Mouse (Mus musculus) heart, embryonic 14.5 days (tissue): ENCODE measurements around the gene Gm10762. TPM values are rescaled to one million over a fixed set of nuclear protein-coding genes. Genes with fewer than 3 reads are reported as not detected.
A peak's percentile ranks its signal among the peaks of the same experiment; 100 is the strongest.
"Not testable (repeated sequence)": the region's sequence is repeated elsewhere in the genome, so short reads cannot be mapped to it uniquely, and the experiment has no call there.

Experiments used
- ATAC-seq: fragments of 200-750 bp; cut with Nextera tagmentation; 2 replicates; pipeline ENCODE4 v1.8.0; 2017; ENCODE audit warnings: low read depth, moderate TSS enrichment; ENCODE audit not compliant: insufficient number of reproducible peaks, insufficient read depth, low FRiP score
- H3K27ac ChIP-seq, 2 experiments: fragments of 200-500 bp in 1 of 2; fragments of 300-500 bp in 1 of 2; sonication (generic) in 1 of 2; replicated peaks in 1 of 2; 2 replicates each; pipeline ENCODE4 v1.5.1; 2012 to 2014; ENCODE audit warnings: low read depth in 2 of 2, low read length in 2 of 2, control low read depth in 1 of 2, mild to moderate bottlenecking in 1 of 2, mixed read lengths in 1 of 2; ENCODE audit not compliant: control insufficient read depth in 1 of 2, insufficient read depth in 1 of 2
- H3K27me3 ChIP-seq: fragments of 300-500 bp; sonication (generic); 2 replicates; pipeline ENCODE4 v1.6.1; 2014; ENCODE audit warnings: mild to moderate bottlenecking, low read length, control low read depth; ENCODE audit not compliant: control insufficient read depth, insufficient read depth
- H3K36me3 ChIP-seq: fragments of 300-500 bp; sonication (generic); 2 replicates; pipeline ENCODE4 v1.6.1; 2014; ENCODE audit warnings: mild to moderate bottlenecking, control low read depth, low read length, mixed read lengths; ENCODE audit not compliant: control insufficient read depth, insufficient read depth
- H3K4me1 ChIP-seq, 2 experiments: fragments of 200-500 bp in 1 of 2; fragments of 300-500 bp in 1 of 2; sonication (generic) in 1 of 2; 2 replicates each; pipeline ENCODE4 v1.6.1; 2012 to 2014; ENCODE audit warnings: low read length in 2 of 2, control low read depth in 1 of 2, mixed read lengths in 1 of 2; ENCODE audit not compliant: control insufficient read depth in 2 of 2, insufficient read depth in 2 of 2
- H3K4me2 ChIP-seq: fragments of 300-500 bp; sonication (generic); 2 replicates; pipeline ENCODE4 v1.6.1; 2014; ENCODE audit warnings: mild to moderate bottlenecking, low read length
- H3K4me3 ChIP-seq, 2 experiments: fragments of 200-500 bp in 1 of 2; fragments of 300-500 bp in 1 of 2; sonication (generic) in 1 of 2; 2 replicates each; pipeline ENCODE4 v1.5.1; 2012 to 2014; ENCODE audit warnings: low read length in 2 of 2, mild to moderate bottlenecking in 2 of 2, control low read depth in 1 of 2, low read depth in 1 of 2, moderate library complexity in 1 of 2; ENCODE audit not compliant: control insufficient read depth in 1 of 2, insufficient read depth in 1 of 2
- H3K9ac ChIP-seq: fragments of 300-500 bp; sonication (generic); 2 replicates; pipeline ENCODE4 v1.6.1; 2014; ENCODE audit warnings: mild to moderate bottlenecking, low read length
- H3K9me3 ChIP-seq: fragments of 300-500 bp; sonication (generic); 2 replicates; pipeline ENCODE4 v1.6.1; 2016; ENCODE audit warnings: low read length, control low read depth; ENCODE audit not compliant: control insufficient read depth
- WGBS: fragments of 180-500 bp; shearing (Covaris S2); extraction: QIAGEN DNeasy Blood & Tissue Kit; methylation state at CpG from one replicate; pipeline ENCODE4 v1.1.7; 2014; 5-methylcytosine and 5-hydroxymethylcytosine counted together
- polyA plus RNA-seq: library from polyadenylated mRNA; unstranded; fragments of >200 nt; fragmentation: Nextera tagmentation; extraction: Ambion mirVana; gene quantifications from 2 replicates; pipeline ENCODE4 v1.2.1, GENCODE M21; 2014

The Gm10762 gene
- 12.2 and 12.7 TPM in 2 replicates for polyA plus RNA-seq

DNA sequence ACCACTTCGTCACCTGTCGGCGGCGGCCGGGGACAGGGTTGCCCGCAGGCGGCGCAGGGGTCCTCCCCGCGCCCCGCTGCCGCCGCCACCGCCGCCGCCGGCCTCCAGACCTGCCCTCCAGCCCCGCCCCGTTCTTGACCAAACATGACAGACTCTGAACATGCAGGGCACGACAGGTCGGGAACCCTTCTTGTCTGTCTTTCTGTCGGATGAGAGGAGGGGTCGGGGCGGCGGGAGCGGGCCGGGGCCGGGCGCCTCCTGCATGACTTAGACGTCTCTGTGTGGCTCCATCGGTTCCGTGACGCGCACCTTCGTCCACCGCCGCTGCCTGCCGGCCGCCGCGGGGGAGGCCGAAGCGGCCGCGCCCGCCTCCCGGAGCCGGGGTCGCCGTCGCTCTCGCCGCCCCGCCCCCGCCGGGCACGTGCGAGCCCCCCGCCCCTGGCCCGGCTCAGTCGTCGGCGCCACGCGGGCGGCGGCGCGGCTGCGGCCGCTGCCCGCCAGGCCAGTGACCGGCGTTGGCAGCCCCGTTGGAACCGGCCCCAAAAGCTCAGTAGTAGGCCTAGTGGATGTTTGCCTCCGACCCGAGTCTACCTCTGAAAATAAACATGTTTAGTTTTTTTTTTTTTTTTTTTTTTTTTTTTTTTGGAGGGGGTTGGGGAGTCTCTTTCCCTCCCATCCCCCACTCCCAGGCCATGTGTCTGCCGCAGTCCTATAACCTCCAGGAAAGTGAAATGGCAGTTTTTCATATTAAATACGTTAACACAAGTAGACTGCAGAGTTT lies at the start of gene Gm10762:
Gene Gm10762 (minus strand): TSS at position 65 of the 781 bp plus-strand sequence.
- peak within 1 kb of the TSS; percentile 100 for H3K9ac ChIP-seq
- WGBS, result under 1% methylated on average over 80 of the region's 80 CpGs
- H3K9me3 ChIP-seq, result no peaks in the 10 kb centered on the region
- H3K36me3 ChIP-seq, result no peaks in the 10 kb centered on the region
- H3K4me1 ChIP-seq, result peaks cover 2 to 10% of the 10 kb centered on the region in 2 experiments; a peak in 3 of 4 replicates
- peak; percentile 79 for ATAC-seq
- peak within 1 kb of the TSS; percentile 68 for H3K4me2 ChIP-seq
- H3K27ac ChIP-seq, result peak within 1 kb of the TSS; percentile 98 to 100
- H3K27me3 ChIP-seq, result no peaks in the 10 kb centered on the region
- H3K4me3 ChIP-seq, result peak within 1 kb of the TSS; percentile 68 to 94

DNA sequence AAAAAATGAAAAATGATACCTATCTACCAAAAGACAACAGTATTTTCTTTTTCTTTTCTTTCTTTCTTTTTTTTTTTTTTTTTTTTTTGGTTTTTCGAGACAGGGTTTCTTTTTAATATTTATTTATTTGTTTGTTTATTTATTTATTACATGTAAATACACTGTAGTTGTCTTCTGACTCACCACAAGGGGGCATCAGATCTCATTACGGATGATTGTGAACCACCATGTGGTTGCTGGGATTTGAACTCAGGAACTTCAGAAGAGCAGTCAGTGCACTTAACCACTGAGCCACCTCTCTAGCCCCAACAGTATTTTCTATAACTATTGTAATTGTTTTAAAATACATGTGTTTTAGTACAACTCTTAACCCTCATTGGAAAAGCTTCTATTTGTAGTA lies 41.3 kb upstream of the Gm10762 start:
- not testable (repeated sequence) for H3K4me2 ChIP-seq, H3K27me3 ChIP-seq, H3K9ac ChIP-seq, H3K9me3 ChIP-seq, H3K4me3 ChIP-seq, H3K27ac ChIP-seq, ATAC-seq, H3K36me3 ChIP-seq, H3K4me1 ChIP-seq
- 67% methylated on average over 2 of the region's 2 CpGs for WGBS

DNA sequence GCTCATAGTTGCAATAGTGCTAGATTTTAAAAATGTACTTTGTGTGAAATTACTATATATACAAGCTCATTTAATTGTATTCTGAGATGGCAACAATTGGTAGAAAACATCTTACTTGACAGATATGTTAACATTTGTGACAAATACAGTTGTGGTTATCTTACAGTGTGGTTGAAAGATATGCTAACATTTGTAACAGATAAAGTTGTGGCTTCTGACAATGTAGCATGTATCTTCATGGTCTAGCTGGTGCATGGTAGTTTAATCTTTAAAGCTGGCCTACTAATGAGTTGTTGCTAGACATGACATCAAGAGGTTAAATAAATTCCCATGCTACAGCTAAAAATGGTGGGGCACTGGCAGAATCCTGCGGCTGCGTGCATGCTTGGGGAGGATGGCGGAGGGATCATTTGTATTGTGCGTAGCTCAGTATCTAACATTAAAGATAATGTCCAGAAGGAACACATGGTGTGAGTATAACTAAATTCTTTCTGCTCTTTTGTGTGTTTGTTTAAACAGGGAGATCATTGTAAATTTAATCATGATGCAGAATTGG lies 38.7 kb upstream of the Gm10762 start:
- no peak overlapping the region for H3K4me2 ChIP-seq
- H3K27me3 ChIP-seq, result no peaks in the 10 kb centered on the region
- no peaks in the 10 kb centered on the region for H3K9me3 ChIP-seq
- ATAC-seq, result no peak
- no peaks in the 10 kb centered on the region for H3K36me3 ChIP-seq
- H3K4me1 ChIP-seq, result no peaks in the 10 kb centered on the region
- no peak overlapping the region for H3K9ac ChIP-seq
- 54% methylated on average over 4 of the region's 4 CpGs for WGBS
- no peak overlapping the region for H3K27ac ChIP-seq
- no peak overlapping the region for H3K4me3 ChIP-seq

- Histone ChIP-seq H3K9ac (no peak overlapping the region), H3K27me3 (no peaks in the 10 kb centered on the region), H3K36me3 (no peaks in the 10 kb centered on the region), H3K4me3 (no peak overlapping the region), H3K27ac (no peak overlapping the region), H3K4me1 (no peaks in the 10 kb centered on the region), H3K4me2 (no peak overlapping the region), H3K9me3 (no peaks in the 10 kb centered on the region)
- ATAC-seq, result no peak
These were observed 37.3 kb upstream of the Gm10762 start for GRCm38 (mm10) chr2:129004872-129005271.

GRCm38 (mm10) chr2:128984746-128985145 lies 17.2 kb upstream of the Gm10762 start:
- Histone ChIP-seq H3K27ac (no peak overlapping the region), H3K36me3 (no peaks in the 10 kb centered on the region), H3K4me2 (no peak overlapping the region), H3K9ac (no peak overlapping the region), H3K4me3 (no peak overlapping the region), H3K4me1 (no peaks in the 10 kb centered on the region; a peak in 1 of 4 replicates), H3K27me3 (no peaks in the 10 kb centered on the region), H3K9me3 (no peaks in the 10 kb centered on the region)
- WGBS, result 82% methylated on average over 3 of the region's 3 CpGs
- no peak for ATAC-seq

DNA sequence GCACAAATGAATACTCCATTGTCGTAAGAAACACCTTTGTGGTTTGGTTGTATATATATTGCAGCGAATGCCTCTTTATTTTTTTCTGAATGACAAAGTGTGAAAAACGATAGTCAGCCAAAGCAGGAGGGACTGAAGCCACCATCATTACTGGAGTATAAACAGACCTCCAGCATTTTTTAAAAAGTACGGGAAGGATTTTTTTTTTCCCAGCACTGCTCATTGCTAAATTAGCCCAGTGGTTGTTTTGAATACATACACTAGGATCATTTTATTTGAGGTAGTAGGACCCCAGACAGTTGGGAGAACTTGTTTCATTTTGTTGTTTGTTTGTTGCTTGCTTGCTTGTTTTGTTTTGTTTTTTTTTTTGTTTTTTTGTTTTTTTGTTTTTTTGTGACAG lies 8.0 kb upstream of the Gm10762 start:
- 72% methylated on average over 4 of the region's 4 CpGs for WGBS

DNA sequence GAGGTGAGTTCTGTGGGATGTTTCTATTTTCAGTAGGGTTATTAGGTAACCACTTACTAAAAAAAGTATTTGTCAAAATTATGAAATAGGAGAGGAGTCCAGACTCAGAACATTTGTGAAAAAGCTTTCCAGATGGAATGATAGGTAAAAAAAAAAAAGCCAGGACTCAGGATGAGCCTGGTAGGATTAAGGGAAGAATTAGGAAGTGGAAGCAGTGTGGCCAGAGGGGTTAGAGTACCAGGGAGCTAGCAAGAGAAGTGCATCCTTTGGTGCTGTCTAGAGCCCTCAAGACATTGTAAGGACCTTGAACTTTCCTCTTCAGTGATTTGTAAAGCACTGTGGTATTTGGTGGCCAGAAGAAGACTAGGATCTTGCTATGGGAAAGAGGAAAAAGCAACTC lies 4.8 kb upstream of the Gm10762 start:
- ATAC-seq, result no peak
- Histone ChIP-seq H3K4me3 (no peak overlapping the region), H3K27ac (no peak overlapping the region), H3K4me2 (no peak overlapping the region), H3K9ac (no peak overlapping the region), H3K4me1 (0 out of 4 replicates have a peak, but pooled peaks cover 0 to 3% of the 10 kb centered on the region in 2 experiments), H3K9me3 (no peaks in the 10 kb centered on the region), H3K36me3 (no peaks in the 10 kb centered on the region), H3K27me3 (no peaks in the 10 kb centered on the region)

More for the DNA sequence above, 8.0 kb upstream of the Gm10762 start:
- no peaks in the 10 kb centered on the region for H3K27me3 ChIP-seq
- no peaks in the 10 kb centered on the region for H3K9me3 ChIP-seq
- no peak overlapping the region for H3K9ac ChIP-seq
- no peaks in the 10 kb centered on the region for H3K36me3 ChIP-seq
- H3K4me3 ChIP-seq, result no peak overlapping the region
- no peak overlapping the region for H3K27ac ChIP-seq
- no peak overlapping the region for H3K4me2 ChIP-seq
- no peak for ATAC-seq
- H3K4me1 ChIP-seq, result no peaks in the 10 kb centered on the region
